Mouse (Mus musculus) lung, adult 2 months (tissue): Measurements from ENCODE around the gene Cavin4. TPM values are rescaled to one million over a fixed set of nuclear protein-coding genes. Genes with fewer than 3 reads are reported as not detected.
"Not testable (repeated sequence)": the region's sequence is repeated elsewhere in the genome, so short reads cannot be mapped to it uniquely, and the experiment has no call there.

Experiments
- DNase-seq: peaks from one replicate; pipeline ENCODE4 v3.0.0; 2022
- H3K4me1 ChIP-seq: fragments of 200-500 bp; 2 replicates; pipeline ENCODE4 v1.6.1; 2011; ENCODE audit warnings: low read length; ENCODE audit not compliant: control insufficient read depth, insufficient read depth
- H3K4me3 ChIP-seq: fragments of 200-500 bp; replicated peaks from 2 replicates; pipeline ENCODE3; 2011; ENCODE audit warnings: low read depth, mild to moderate bottlenecking, control low read depth, low read length; ENCODE audit errors: extremely low read depth
- CTCF ChIP-seq: fragments of 200-500 bp; IDR thresholded peaks from 2 replicates; pipeline ENCODE4 v1.5.1; 2011; ENCODE audit warnings: mild to moderate bottlenecking, low read length, control low read depth; ENCODE audit not compliant: insufficient read depth
- POLR2A ChIP-seq: fragments of 200-500 bp; IDR thresholded peaks from 2 replicates; pipeline ENCODE4 v1.6.1; 2011; ENCODE audit warnings: low read depth, mild to moderate bottlenecking, control low read depth, low read length, borderline replicate concordance; ENCODE audit errors: extremely low read depth
- WGBS: fragments of 180-500 bp; shearing (Covaris S2); methylation state at CpG from one replicate; pipeline ENCODE4 v1.1.7; 2018; 5-methylcytosine and 5-hydroxymethylcytosine counted together
- polyA plus RNA-seq: library from polyadenylated mRNA; depleted of rRNA; stranded (reverse); fragments of >200 nt; gene quantifications from 2 replicates; pipeline ENCODE4 v1.2.3, GENCODE M21; 2012

Cavin4 gene
- polyA plus RNA-seq, 1 experiment: 1.5 TPM

- 80% methylated on average over 7 of the region's 7 CpGs for WGBS
- Histone ChIP-seq H3K4me3 (no peak overlapping the region), H3K4me1 (no peaks in the 10 kb centered on the region)
- TF ChIP-seq CTCF (no peak), POLR2A (no peak)
- DNase-seq: no peak
Measured at GRCm38 (mm10) chr4:48660619-48661575, 2.4 kb upstream of the Cavin4 start.

GRCm38 (mm10) chr4:48664021-48664420 lies 707 bp downstream of the Cavin4 start:
- H3K4me3 ChIP-seq: no peak overlapping the region
- no peaks in the 10 kb centered on the region for H3K4me1 ChIP-seq
- 91% methylated on average over 6 of the region's 6 CpGs for WGBS
- no peak for DNase-seq
- no peak for TF ChIP-seq CTCF
- no peak for TF ChIP-seq POLR2A

- Histone ChIP-seq H3K4me3 (no peak overlapping the region), H3K4me1 (no peaks in the 10 kb centered on the region)
- no peak for TF ChIP-seq CTCF
- no peak for TF ChIP-seq POLR2A
- WGBS: 93% methylated on average over 6 of the region's 6 CpGs
- DNase-seq: no peak
Measured at GRCm38 (mm10) chr4:48667279-48667678, 4.0 kb downstream of the Cavin4 start.

- WGBS: 61% methylated on average over 5 of the region's 5 CpGs
- DNase-seq: no peak
- TF ChIP-seq POLR2A (no peak), CTCF (no peak)
- no peak overlapping the region for H3K4me3 ChIP-seq
- 0 out of 2 replicates have a peak, but pooled peaks cover 2% of the 10 kb centered on the region for H3K4me1 ChIP-seq
Measured at GRCm38 (mm10) chr4:48672915-48673314, 9.6 kb downstream of the Cavin4 start.

- DNase-seq: no peak
- Histone ChIP-seq H3K4me3 (no peak overlapping the region), H3K4me1 (0 out of 2 replicates have a peak, but pooled peaks cover 2% of the 10 kb centered on the region)
- WGBS: 83% methylated on average over 7 of the region's 7 CpGs
- no peak for TF ChIP-seq CTCF
- no peak for TF ChIP-seq POLR2A
Measured at GRCm38 (mm10) chr4:48674412-48674811, 11.1 kb downstream of the Cavin4 start.

GRCm38 (mm10) chr4:48676570-48677185 lies 13.4 kb downstream of the Cavin4 start:
- TF ChIP-seq CTCF: no peak
- TF ChIP-seq POLR2A: no peak
- WGBS: 92% methylated on average over 13 of the region's 13 CpGs
- H3K4me1 ChIP-seq: 0 out of 2 replicates have a peak, but pooled peaks cover 4% of the 10 kb centered on the region
- H3K4me3 ChIP-seq: no peak overlapping the region
- DNase-seq: no peak

GRCm38 (mm10) chr4:48677276-48677675 lies 14.0 kb downstream of the Cavin4 start:
- Histone ChIP-seq H3K4me3 (no peak overlapping the region), H3K4me1 (0 out of 2 replicates have a peak, but pooled peaks cover 4% of the 10 kb centered on the region)
- TF ChIP-seq CTCF (no peak), POLR2A (no peak)
- DNase-seq: no peak
- WGBS: 94% methylated on average over 8 of the region's 8 CpGs

- no peak overlapping the region for H3K4me3 ChIP-seq
- no peak for DNase-seq
- 0 out of 2 replicates have a peak, but pooled peaks cover 4% of the 10 kb centered on the region for H3K4me1 ChIP-seq
- TF ChIP-seq POLR2A (no peak), CTCF (no peak)
- 72% methylated on average over 2 of the region's 2 CpGs for WGBS
Measured at GRCm38 (mm10) chr4:48677812-48678211, 14.5 kb downstream of the Cavin4 start.

- Histone ChIP-seq H3K4me3 (no peak overlapping the region), H3K4me1 (0 out of 2 replicates have a peak, but pooled peaks cover 2% of the 10 kb centered on the region)
- WGBS: 96% methylated on average over 9 of the region's 9 CpGs
- TF ChIP-seq POLR2A: no peak
- DNase-seq: no peak
Measured at GRCm38 (mm10) chr4:48678793-48679192, 15.5 kb downstream of the Cavin4 start.

GRCm38 (mm10) chr4:48679728-48680127 lies 16.4 kb downstream of the Cavin4 start:
- H3K4me3 ChIP-seq, DNase-seq, H3K4me1 ChIP-seq: not testable (repeated sequence)
- WGBS: 50% methylated on average over 5 of the region's 6 CpGs
